Mouse (Mus musculus) liver, embryonic 13.5 days (tissue): ENCODE measurements at regions not wholly inside any gene's neighbourhood (a gene's known extent, or its start where the extent isn't known, plus 50 kb on each side); places are given as distances from the start of the nearest gene placed in this dataset.
"Not testable (repeated sequence)": the region's sequence is repeated elsewhere in the genome, so short reads cannot be mapped to it uniquely, and the experiment has no call there.

Experiments used
- ATAC-seq: fragments of 200-750 bp; cut with Nextera tagmentation; 2 replicates; pipeline ENCODE4 v1.8.0; 2017; ENCODE audit warnings: low read depth, mild to moderate bottlenecking, moderate number of reproducible peaks, moderate library complexity
- DNase-seq: peaks from one replicate; pipeline ENCODE4 v3.0.0; 2022
- H3K27ac ChIP-seq: fragments of 300-500 bp; sonication (generic); 2 replicates; pipeline ENCODE4 v1.5.1; 2015; ENCODE audit warnings: moderate library complexity, mild to moderate bottlenecking, inconsistent platforms
- H3K27me3 ChIP-seq: fragments of 300-500 bp; sonication (generic); 2 replicates; pipeline ENCODE4 v1.6.1; 2015; ENCODE audit warnings: mild to moderate bottlenecking, inconsistent platforms
- H3K36me3 ChIP-seq: fragments of 300-500 bp; sonication (generic); 2 replicates; pipeline ENCODE4 v1.6.1; 2015; ENCODE audit warnings: mild to moderate bottlenecking, inconsistent platforms
- H3K4me1 ChIP-seq: fragments of 300-500 bp; sonication (generic); replicated peaks from 2 replicates; pipeline ENCODE4 v1.6.1; 2015; ENCODE audit warnings: inconsistent platforms
- H3K4me2 ChIP-seq: fragments of 300-500 bp; sonication (generic); 2 replicates; pipeline ENCODE4 v1.6.1; 2015; ENCODE audit warnings: inconsistent platforms, mild to moderate bottlenecking, moderate library complexity
- H3K4me3 ChIP-seq: fragments of 300-500 bp; sonication (generic); replicated peaks from 2 replicates; pipeline ENCODE4 v1.5.1; 2015; ENCODE audit warnings: mild to moderate bottlenecking, inconsistent platforms
- H3K9ac ChIP-seq: fragments of 300-500 bp; sonication (generic); 2 replicates; pipeline ENCODE4 v1.6.1; 2015; ENCODE audit warnings: mild to moderate bottlenecking, inconsistent platforms
- H3K9me3 ChIP-seq: fragments of 300-500 bp; sonication (generic); replicated peaks from 2 replicates; pipeline ENCODE4 v1.6.1; 2016; ENCODE audit warnings: inconsistent platforms
- WGBS: fragments of 180-500 bp; shearing (Covaris S2); methylation state at CpG from one replicate; pipeline ENCODE4 v1.1.7; 2015; ENCODE audit not compliant: insufficient replicate concordance; 5-methylcytosine and 5-hydroxymethylcytosine counted together

DNA sequence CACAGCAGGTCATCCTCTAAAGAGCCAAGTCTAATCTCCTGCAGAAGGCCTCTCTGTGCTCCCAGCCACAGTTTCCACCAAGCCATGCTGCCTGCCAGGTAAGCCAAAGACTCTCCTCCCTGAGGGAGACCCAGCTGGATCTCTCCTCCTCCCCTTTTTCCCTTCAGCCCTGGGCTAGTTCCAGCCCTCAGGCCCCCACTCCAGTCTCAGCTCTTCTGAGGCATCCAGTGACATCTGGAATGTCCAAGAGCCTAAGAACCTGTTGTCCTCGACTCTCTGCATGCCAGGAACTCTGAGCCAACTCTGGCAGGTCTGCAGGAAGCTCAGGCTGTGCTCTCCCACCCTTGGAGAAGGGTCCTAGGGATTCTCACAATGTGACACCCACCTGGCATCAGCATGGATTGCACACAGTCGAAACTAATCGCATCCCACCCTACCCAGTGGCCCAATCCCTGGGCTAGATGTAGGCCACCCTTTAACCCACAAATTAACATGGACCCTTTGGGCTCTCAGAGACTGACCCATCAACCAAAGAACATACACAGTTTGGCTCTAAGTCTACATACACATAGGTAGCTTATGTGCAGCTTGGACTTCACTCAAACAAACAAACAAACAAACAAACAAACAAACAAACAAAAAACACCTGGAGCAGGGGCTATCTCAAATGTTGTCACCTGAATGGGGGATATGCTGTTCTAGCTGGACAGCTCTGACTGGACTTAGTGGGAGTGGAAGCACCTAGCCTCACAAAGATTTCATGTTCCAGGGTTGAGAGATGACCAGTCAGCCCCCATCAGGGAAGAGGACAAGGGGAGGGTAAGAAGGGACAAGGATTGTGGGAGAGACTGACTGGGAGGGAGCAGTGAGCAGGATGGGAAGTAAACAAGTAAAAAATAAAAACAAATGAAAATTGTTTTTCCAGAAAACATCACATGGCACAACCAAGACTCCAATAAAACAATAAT lies 57.9 kb upstream of the Zfp709 start:
- H3K9me3 ChIP-seq: peaks cover 10% of the 10 kb centered on the region
- H3K4me2 ChIP-seq, DNase-seq, H3K9ac ChIP-seq, H3K4me1 ChIP-seq, H3K4me3 ChIP-seq, H3K27ac ChIP-seq, H3K27me3 ChIP-seq, H3K36me3 ChIP-seq: not testable (repeated sequence)
- 46% methylated on average over 3 of the region's 3 CpGs for WGBS
- 0 out of 2 replicates have a peak, but pooled peaks have one; percentile 29 for ATAC-seq

DNA sequence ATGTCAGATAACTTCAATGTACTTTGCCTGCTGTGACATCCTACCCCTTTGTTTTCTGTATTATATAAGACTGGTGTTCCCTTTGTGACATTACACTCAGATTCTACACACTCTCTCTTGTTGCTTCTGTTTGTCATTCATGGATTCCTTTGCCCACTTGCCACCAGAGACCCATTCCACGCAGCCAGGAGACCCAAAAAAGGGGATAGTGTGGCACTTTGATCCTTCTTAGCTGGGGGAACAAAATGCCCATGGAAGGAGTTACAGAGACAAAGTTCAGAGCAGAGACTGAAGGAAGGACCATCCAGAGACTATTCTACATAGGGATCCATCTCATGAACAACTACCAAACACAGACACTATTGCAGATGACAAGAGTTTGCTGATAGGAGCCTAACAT lies 59.1 kb upstream of the Zfp709 start:
- ATAC-seq, H3K27ac ChIP-seq, H3K9ac ChIP-seq, H3K4me1 ChIP-seq, H3K4me2 ChIP-seq, H3K27me3 ChIP-seq, H3K4me3 ChIP-seq, H3K36me3 ChIP-seq, DNase-seq: not testable (repeated sequence)
- 33% methylated on average over 1 of the region's 1 CpGs for WGBS
- H3K9me3 ChIP-seq: peaks cover 10% of the 10 kb centered on the region

DNA sequence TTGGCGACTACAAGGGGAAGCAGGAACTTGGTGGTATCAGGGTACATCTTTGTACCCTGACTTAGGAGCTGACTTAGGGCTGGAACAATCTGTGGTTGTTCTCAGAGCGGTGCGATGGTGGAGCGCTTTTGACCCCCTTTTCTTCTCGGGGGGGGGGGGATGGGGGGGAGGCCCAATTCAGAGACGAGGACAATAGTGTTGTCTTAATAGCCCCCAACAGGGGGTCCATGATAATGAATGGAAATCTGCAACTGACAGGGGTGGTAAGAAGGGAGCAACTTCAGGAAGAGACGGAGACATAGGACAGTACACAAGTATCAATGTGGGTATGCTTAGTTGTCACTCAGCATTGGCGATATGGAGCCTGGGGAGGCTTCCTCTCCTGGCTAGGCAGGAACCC lies 61.9 kb upstream of the Zfp709 start:
- not testable (repeated sequence) for DNase-seq, H3K9ac ChIP-seq, H3K4me3 ChIP-seq, H3K4me1 ChIP-seq, H3K36me3 ChIP-seq, ATAC-seq, H3K27me3 ChIP-seq, H3K27ac ChIP-seq, H3K4me2 ChIP-seq
- 69% methylated on average over 8 of the region's 8 CpGs for WGBS
- peaks cover 10% of the 10 kb centered on the region for H3K9me3 ChIP-seq

DNA sequence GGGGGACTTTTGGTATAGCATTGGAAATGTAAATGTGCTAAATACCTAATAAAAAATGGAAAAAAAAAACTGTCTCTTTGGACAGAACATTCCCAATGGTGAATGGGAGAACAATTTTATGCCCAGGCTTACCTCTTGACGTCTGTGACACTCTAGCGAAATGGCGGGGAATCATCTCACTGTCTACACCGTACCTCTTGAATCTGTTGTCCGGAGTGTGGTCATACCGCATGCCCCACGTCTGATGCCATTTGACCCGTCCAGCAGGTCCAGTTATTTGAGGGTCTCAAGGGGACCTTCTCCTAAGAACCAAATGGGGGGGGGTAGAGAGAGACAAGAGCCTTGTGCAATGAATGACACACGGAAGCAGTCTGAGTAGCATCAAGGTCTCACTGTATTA lies 62.4 kb upstream of the Zfp709 start:
- H3K4me3 ChIP-seq, H3K27me3 ChIP-seq, H3K36me3 ChIP-seq, H3K4me1 ChIP-seq, DNase-seq, H3K9ac ChIP-seq, H3K27ac ChIP-seq, H3K4me2 ChIP-seq, ATAC-seq: not testable (repeated sequence)
- WGBS: 78% methylated on average over 9 of the region's 9 CpGs
- peaks cover 10% of the 10 kb centered on the region for H3K9me3 ChIP-seq

DNA sequence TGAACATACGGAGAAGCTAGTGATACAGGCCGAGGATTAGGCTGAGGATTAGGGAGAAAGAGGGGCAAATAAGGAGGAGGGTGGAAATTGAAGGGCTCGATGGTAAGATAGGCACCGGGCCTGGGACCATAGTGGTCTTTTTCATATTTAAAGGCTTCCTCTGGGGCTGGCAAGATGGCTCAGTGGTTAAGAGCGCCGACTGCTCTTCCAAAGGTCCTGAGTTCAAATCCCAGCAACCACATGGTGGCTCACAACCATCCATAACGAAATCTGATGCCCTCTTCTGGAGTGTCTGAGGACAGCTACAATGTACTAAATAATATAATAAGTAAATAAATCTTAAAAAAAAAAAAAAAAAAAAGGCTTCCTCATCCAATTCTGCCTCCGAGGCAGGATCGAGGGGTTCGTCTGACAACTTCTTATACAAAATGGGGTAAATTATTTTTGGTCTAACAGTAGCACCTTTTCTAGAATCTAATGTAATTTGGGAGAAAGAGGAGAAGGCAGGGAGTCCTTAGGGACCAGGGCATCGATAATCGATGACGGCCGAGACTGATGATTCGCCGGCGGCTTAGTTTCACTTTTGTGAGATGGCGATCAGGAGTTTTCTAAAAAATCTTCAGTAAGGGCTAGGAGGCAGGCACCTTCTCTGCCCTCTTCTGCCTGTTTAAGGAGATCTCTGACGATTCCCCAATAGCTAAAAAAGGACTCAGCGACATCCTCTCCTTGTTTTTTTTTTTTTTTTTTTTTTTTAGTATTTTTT lies 65.4 kb upstream of the Zfp709 start:
- not testable (repeated sequence) for H3K27me3 ChIP-seq, H3K9ac ChIP-seq, DNase-seq, H3K4me2 ChIP-seq, H3K4me1 ChIP-seq, H3K36me3 ChIP-seq, ATAC-seq, H3K4me3 ChIP-seq, H3K27ac ChIP-seq
- WGBS: 78% methylated on average over 20 of the region's 20 CpGs
- peaks cover 13% of the 10 kb centered on the region for H3K9me3 ChIP-seq

DNA sequence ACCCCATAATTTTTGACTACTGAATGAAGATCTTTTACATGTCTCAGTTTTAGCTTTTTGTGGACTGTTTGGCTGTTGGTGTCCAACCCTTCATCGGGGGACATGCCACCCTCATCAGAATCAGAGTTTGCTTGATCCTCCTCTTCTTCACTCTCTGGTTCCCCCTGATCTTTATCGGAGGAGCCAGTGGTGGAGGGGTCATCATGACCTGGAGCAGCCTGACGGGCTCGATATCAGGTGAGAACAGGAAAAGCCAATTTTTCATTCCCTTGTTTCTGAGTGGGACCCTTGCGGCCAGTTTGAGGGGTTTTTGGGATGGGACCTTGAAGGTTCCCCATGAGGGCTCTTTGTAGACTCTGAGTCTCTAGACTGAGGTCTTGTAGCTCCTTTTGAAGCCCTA lies 66.0 kb upstream of the Zfp709 start:
- DNase-seq, ATAC-seq, H3K4me1 ChIP-seq, H3K4me3 ChIP-seq, H3K9ac ChIP-seq, H3K27me3 ChIP-seq, H3K27ac ChIP-seq, H3K4me2 ChIP-seq, H3K36me3 ChIP-seq: not testable (repeated sequence)
- WGBS: 73% methylated on average over 5 of the region's 5 CpGs
- peaks cover 13% of the 10 kb centered on the region for H3K9me3 ChIP-seq

DNA sequence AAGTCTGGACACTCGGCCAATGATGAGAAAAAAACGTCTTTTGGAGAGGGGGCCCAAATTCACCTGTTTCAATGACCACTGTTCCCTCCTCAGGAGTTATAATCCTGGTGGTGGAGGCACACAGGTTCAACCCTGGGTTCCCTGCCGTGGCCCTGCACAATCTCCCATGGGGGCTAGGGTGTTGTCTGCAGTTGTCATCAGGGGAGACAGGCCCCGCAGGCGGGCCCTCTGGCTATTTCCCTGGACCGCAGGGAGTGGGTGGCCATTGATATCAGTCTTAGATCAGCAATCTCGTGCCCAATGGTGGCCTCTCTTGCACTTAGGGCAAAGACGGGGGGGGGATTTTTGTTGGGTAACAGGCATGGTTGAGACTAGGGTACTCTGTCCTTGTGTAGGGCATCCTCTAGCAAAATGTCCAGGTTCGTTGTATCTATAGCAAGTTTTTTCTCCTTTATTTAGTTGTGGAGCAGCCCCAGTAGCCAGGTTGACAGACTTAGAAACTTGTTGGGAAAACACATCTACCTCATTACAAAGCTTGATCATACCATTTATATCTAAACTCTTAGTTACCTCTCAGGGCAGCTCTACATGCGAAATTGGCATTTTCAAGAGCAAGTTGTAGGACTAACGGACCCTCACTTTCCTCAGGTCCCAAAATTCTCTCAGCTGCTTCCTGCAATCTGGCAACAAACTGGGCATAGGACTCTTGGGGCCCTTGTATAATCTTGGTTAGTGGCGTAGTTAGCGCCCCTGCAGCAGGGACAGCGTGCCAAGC lies 66.9 kb upstream of the Zfp709 start:
- not testable (repeated sequence) for H3K4me1 ChIP-seq, H3K27me3 ChIP-seq, H3K36me3 ChIP-seq, H3K27ac ChIP-seq, DNase-seq, ATAC-seq, H3K4me2 ChIP-seq, H3K4me3 ChIP-seq, H3K9ac ChIP-seq
- H3K9me3 ChIP-seq: peaks cover 10% of the 10 kb centered on the region
- 68% methylated on average over 14 of the region's 14 CpGs for WGBS

DNA sequence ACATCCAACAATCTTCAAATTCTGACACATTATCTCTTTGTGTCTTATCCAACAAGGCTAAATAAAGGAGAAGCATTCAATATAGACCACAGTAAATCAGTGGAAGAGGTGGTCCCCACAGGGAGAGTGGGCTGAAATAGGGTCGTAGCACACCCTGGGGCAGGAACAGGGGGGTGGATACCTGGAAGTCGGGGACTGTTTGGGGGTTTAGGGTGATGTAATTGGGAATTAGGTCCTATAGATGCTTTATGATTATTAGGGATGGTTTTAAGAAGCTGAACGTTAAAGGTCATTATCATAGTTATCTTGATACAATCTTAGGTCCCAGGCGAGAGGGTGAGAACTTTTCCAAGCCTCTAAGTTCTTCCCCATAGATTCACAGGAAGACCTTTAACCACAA lies 67.9 kb upstream of the Zfp709 start:
- not testable (repeated sequence) for H3K27ac ChIP-seq, H3K4me2 ChIP-seq, H3K4me1 ChIP-seq, ATAC-seq, H3K27me3 ChIP-seq, DNase-seq, H3K36me3 ChIP-seq, H3K9me3 ChIP-seq, H3K9ac ChIP-seq, H3K4me3 ChIP-seq
- 54% methylated on average over 4 of the region's 4 CpGs for WGBS

DNA sequence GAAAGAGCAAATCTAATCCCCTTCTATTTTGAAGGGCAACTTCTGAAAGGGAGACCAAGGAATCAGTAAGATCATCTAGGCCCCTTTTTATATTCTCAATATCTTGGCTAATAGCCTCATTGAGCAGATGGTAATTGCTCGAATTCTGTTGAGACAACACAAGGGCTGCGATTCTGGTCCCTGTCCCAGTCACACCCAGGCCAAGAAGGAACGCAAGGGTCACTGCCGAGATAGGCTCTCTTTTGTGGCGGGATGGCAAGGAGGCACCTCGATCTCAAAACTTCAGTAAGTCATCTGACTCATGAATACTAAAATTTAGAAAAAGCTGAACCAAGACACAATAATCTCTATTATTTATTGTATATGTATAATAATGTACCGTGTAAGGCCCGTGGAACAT lies 68.6 kb upstream of the Zfp709 start:
- H3K9me3 ChIP-seq, ATAC-seq, H3K27me3 ChIP-seq, H3K9ac ChIP-seq, H3K4me2 ChIP-seq, DNase-seq, H3K36me3 ChIP-seq, H3K27ac ChIP-seq, H3K4me1 ChIP-seq, H3K4me3 ChIP-seq: not testable (repeated sequence)
- 72% methylated on average over 8 of the region's 8 CpGs for WGBS

DNA sequence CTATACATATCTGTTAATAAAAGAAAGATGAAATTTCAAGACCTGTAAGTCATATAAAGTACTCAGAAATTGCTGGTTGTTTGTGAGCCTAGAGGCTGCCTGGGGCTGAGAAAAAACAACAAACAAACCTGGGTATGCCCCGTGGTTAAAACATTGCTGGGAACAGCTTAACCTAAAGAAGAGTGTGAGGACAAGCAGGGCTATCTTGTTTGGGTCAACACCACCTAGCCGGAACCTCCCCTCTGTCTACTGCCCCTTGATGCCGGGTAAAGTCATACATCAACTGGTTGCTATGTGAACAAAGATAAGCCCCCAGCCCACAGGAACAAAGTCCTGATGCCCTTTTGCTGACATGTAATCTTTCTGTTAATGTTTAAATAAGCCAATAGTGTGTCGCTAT lies 74.0 kb upstream of the Zfp709 start:
- not testable (repeated sequence) for ATAC-seq, H3K27me3 ChIP-seq, H3K4me3 ChIP-seq, H3K36me3 ChIP-seq, H3K4me1 ChIP-seq, H3K4me2 ChIP-seq, H3K9ac ChIP-seq, H3K27ac ChIP-seq, H3K9me3 ChIP-seq, DNase-seq
- WGBS: 51% methylated on average over 3 of the region's 4 CpGs

DNA sequence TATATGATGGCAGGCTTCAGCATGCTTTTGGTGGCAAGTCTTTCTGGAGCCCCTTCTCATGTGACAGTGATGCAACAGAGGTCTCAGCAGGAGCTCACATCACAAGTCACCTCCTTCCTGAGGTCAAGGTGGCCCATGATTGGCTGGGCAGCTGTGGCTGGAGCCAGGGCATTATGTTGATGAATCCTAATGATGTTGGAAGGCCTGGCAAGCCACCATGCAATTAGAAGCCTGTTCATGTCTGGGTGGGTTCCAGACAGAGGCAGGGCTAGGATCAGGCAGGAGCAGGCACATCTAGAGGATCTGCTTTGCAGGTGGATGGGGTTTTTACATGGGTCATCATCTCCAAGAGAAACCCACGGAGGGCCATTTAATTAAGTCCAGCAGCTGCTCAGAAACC lies 77.2 kb upstream of the Zfp709 start:
- H3K36me3 ChIP-seq, H3K4me3 ChIP-seq, DNase-seq, H3K4me2 ChIP-seq, ATAC-seq, H3K27me3 ChIP-seq, H3K4me1 ChIP-seq, H3K27ac ChIP-seq, H3K9me3 ChIP-seq, H3K9ac ChIP-seq: not testable (repeated sequence)
- WGBS: 52% methylated on average over 1 of the region's 1 CpGs
